Mouse (Mus musculus) lung, postnatal 0 days (tissue): ENCODE results near the gene Sec16a.

Experiments
- CTCF ChIP-seq: IDR thresholded peaks from 2 replicates; pipeline ENCODE4 v1.5.1; 2016; ENCODE audit warnings: antibody characterized with exemption, mild to moderate bottlenecking
- EP300 ChIP-seq: IDR thresholded peaks from 2 replicates; pipeline ENCODE4 v1.6.1; 2016; ENCODE audit warnings: antibody characterized with exemption, mild to moderate bottlenecking, control low read depth

DNA sequence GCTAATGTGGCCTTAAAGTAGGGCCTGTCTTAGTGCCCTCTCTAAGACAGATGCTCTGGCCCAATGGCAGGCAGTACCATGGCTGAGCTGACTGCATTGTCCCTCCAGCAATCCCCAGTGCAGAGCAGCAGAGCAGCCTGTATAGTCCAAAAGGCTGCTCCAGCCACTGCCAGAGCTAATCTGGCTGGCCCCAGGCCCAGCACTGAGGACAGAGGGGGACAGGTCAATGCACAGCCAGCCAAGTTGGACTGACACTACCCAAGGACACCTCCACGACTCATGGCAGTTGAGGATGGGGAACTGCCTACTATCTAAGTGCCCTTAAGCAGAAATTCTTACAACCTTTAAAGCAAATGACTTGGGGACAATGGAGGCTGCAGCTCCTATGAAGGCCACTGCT, 76.4 kb downstream of the Sec16a start:
- TF ChIP-seq CTCF (no peak), EP300 (no peak)
